Mouse (Mus musculus) ES-E14 (cell line): ENCODE data around the gene Fam172a. TPM values are rescaled to one million over a fixed set of nuclear protein-coding genes. Genes with fewer than 3 reads are reported as not detected.
"Not testable (repeated sequence)": the region's sequence is repeated elsewhere in the genome, so short reads cannot be mapped to it uniquely, and the experiment has no call there.

Experiments
- DNase-seq: peaks from one replicate; pipeline ENCODE4 v3.0.0-alpha.2; 2013; ENCODE audit warnings: low read depth, low spot score
- H3K27ac ChIP-seq: 2 replicates; pipeline ENCODE4 v1.5.1; 2012; ENCODE audit warnings: low read depth, mild to moderate bottlenecking, low read length, moderate library complexity, mixed read lengths; ENCODE audit not compliant: poor library complexity, insufficient read depth, severe bottlenecking
- H3K36me3 ChIP-seq: 2 replicates; pipeline ENCODE4 v1.6.1; 2012; ENCODE audit warnings: mild to moderate bottlenecking, low read length, moderate library complexity, mixed read lengths; ENCODE audit not compliant: control insufficient read depth, poor library complexity, insufficient read depth, severe bottlenecking
- H3K4me1 ChIP-seq, 2 experiments: fragments of 150-350 bp in 1 of 2; sonication (generic) in 1 of 2; 2 replicates each; pipeline ENCODE4 v1.6.1; 2012; ENCODE audit warnings: low read length in 2 of 2, mild to moderate bottlenecking in 1 of 2, mixed read lengths in 1 of 2; ENCODE audit not compliant: control insufficient read depth in 2 of 2, insufficient read depth in 2 of 2, poor library complexity in 1 of 2
- H3K4me3 ChIP-seq, 2 experiments: fragments of 150-350 bp in 1 of 2; sonication (generic) in 1 of 2; 2 replicates each; pipeline ENCODE4 v1.5.1; 2012; ENCODE audit warnings: low read length in 2 of 2, low read depth in 1 of 2, mild to moderate bottlenecking in 1 of 2, mixed read lengths in 1 of 2; ENCODE audit not compliant: insufficient read depth in 1 of 2, poor library complexity in 1 of 2, severe bottlenecking in 1 of 2
- H3K9ac ChIP-seq: 2 replicates; pipeline ENCODE4 v1.6.1; 2012; ENCODE audit warnings: low read depth, mild to moderate bottlenecking, low read length, mixed read lengths; ENCODE audit not compliant: poor library complexity, insufficient read depth, severe bottlenecking
- H3K9me3 ChIP-seq: fragments of 150-350 bp; sonication (generic); 2 replicates; pipeline ENCODE4 v1.6.1; 2012; ENCODE audit warnings: low read depth, mild to moderate bottlenecking, low read length; ENCODE audit not compliant: control insufficient read depth, insufficient read depth
- CHD2 ChIP-seq: IDR thresholded peaks from 2 replicates; pipeline ENCODE4 v1.6.1; 2014; ENCODE audit warnings: mild to moderate bottlenecking, low read depth, low read length, inconsistent platforms
- HCFC1 ChIP-seq: IDR thresholded peaks from 2 replicates; pipeline ENCODE4 v1.6.1; 2012; ENCODE audit warnings: low read length, inconsistent platforms, borderline replicate concordance; ENCODE audit not compliant: insufficient read depth
- MAFK ChIP-seq: IDR thresholded peaks from 2 replicates; pipeline ENCODE4 v1.6.1; 2014; ENCODE audit warnings: mild to moderate bottlenecking, low read depth, low read length, inconsistent platforms; ENCODE audit not compliant: insufficient read depth
- ZC3H11A ChIP-seq: IDR thresholded peaks from 2 replicates; pipeline ENCODE4 v1.6.1; 2012; ENCODE audit warnings: low read depth, mild to moderate bottlenecking, inconsistent platforms, low read length, borderline replicate concordance
- ZNF384 ChIP-seq: IDR thresholded peaks from 2 replicates; pipeline ENCODE4 v1.6.1; 2012; ENCODE audit warnings: low read depth, low read length, inconsistent platforms
- in situ Hi-C, 2 experiments: fragments of 600-800 bp; cut with MboI; formaldehyde crosslinking; loops; one replicate each; pipeline ENCODE4 v1.15.1; 2025; ENCODE audit warnings: low sequenced_read_pairs in 2 of 2, inconsistent platforms in 1 of 2; ENCODE audit not compliant: unreplicated experiment in 2 of 2
- total RNA-seq: library from RNA; depleted of rRNA; stranded (reverse); fragments of 300-350 nt; gene quantifications from 2 replicates; pipeline ENCODE4 v1.2.3, GENCODE M21; 2012

The Fam172a gene
- total RNA-seq, 1 experiment = 8.7 TPM

- no peak overlapping the region for H3K4me3 ChIP-seq
- no peak overlapping the region for H3K27ac ChIP-seq
- no peaks in the 10 kb centered on the region for H3K4me1 ChIP-seq
- in situ Hi-C loops = no loop called here
- no peaks in the 10 kb centered on the region for H3K36me3 ChIP-seq
- H3K9ac ChIP-seq = no peak overlapping the region
- DNase-seq = no peak
- TF ChIP-seq HCFC1 (no peak), MAFK (no peak), ZC3H11A (no peak), ZNF384 (no peak), CHD2 (no peak)
- H3K9me3 ChIP-seq = no peaks in the 10 kb centered on the region
Measured at GRCm38 (mm10) chr13:77777606-77778005, 75.8 kb downstream of the Fam172a start.

DNA sequence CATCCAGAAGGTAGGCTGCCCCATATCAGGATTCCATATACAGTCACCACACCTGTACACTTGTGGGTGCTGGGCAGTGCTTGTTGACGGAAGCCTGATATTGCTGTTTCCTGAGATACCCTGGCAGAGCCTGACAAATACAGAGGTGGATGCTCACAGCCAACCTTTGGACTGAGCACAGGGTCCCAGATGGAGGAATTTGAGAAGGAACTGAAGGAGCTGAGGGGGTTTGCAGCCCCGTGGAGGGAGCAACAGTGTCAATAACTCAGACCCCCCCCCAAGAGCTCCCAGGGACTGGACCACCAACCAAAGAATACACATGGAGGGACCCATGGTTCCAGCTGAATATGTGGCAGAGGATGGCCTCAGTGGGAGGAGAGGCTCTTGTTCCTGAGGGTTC, 105.5 kb downstream of the Fam172a start:
- H3K4me1 ChIP-seq, in situ Hi-C loops, H3K27ac ChIP-seq: not testable (repeated sequence)

GRCm38 (mm10) chr13:77810449-77810848, 108.6 kb downstream of the Fam172a start:
- TF ChIP-seq HCFC1 = no peak
- no peak for TF ChIP-seq ZNF384
- no peak for TF ChIP-seq CHD2
- TF ChIP-seq MAFK = no peak
- TF ChIP-seq ZC3H11A = no peak
- DNase-seq = no peak
- H3K27ac ChIP-seq = no peak overlapping the region
- H3K9ac ChIP-seq = no peak overlapping the region
- H3K36me3 ChIP-seq = no peaks in the 10 kb centered on the region
- in situ Hi-C loops = no loop called here
- no peaks in the 10 kb centered on the region for H3K9me3 ChIP-seq
- no peak overlapping the region for H3K4me3 ChIP-seq
- H3K4me1 ChIP-seq = no peaks in the 10 kb centered on the region; a peak in 1 of 4 replicates

More for the DNA sequence above, 105.5 kb downstream of the Fam172a start:
- H3K36me3 ChIP-seq, H3K9me3 ChIP-seq, DNase-seq, H3K9ac ChIP-seq, H3K4me3 ChIP-seq: not testable (repeated sequence)

- Histone ChIP-seq H3K4me3 (no peak overlapping the region), H3K9me3 (no peaks in the 10 kb centered on the region), H3K36me3 (no peaks in the 10 kb centered on the region), H3K27ac (no peak overlapping the region), H3K4me1 (no peaks in the 10 kb centered on the region), H3K9ac (no peak overlapping the region)
- no peak for DNase-seq
- TF ChIP-seq ZC3H11A (no peak), MAFK (no peak), CHD2 (no peak), HCFC1 (no peak), ZNF384 (no peak)
- in situ Hi-C loops = no loop called here
Measured at GRCm38 (mm10) chr13:77826138-77826537, 124.3 kb downstream of the Fam172a start.

DNA sequence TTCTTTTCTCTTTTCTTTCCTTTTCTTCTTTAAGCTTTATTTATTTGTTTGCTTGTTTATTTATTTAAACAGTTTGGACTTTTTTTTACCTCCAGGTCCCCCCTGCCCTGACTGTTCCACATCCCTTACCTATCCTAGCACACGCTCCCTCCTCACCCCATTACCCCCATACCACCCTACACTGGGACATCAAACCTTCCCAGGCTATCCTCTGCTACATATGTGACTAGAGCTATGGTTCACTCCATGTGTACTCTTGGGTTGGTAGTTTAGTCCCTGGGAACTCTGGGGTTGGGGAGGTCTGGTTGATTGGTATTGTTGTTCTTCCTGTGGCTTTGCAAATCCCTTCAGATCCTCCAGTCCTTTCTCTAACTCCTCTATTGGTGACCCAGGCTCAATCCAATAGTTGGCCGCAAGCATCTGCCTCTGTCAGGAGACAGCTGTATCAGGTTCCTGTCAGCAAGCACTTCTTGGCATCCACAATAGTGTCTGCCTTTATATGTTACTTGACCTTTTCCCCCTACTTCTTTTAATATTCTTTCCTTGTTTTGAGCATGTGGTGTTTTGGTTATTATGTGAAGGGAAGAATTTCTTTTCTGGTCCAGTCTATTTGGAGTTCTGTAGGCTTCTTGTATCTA, 141.3 kb downstream of the Fam172a start:
- TF ChIP-seq ZC3H11A (no peak), MAFK (no peak), ZNF384 (no peak), CHD2 (no peak), HCFC1 (no peak)
- H3K4me1 ChIP-seq = no peaks in the 10 kb centered on the region
- no peak overlapping the region for H3K9ac ChIP-seq
- no peaks in the 10 kb centered on the region for H3K9me3 ChIP-seq
- in situ Hi-C loops = no loop called here
- DNase-seq = no peak
- H3K4me3 ChIP-seq = no peak overlapping the region
- H3K27ac ChIP-seq = no peak overlapping the region
- H3K36me3 ChIP-seq = no peaks in the 10 kb centered on the region
